ENCODE assay signal across 15 mouse cellular contexts in genomic region chr10:75696597-75697355, GRCm38 (mm10). TPM values are rescaled to one million over a fixed set of nuclear protein-coding genes. Genes with fewer than 3 reads are reported as not detected.
DNase-seq lines count a peak whose midpoint lies in the region; ATAC-seq and TF ChIP-seq lines count a peak whose summit lies in the region.
"Had no signal": no experiment of that assay in that cellular context is flagged by ENCODE, and none has a peak within 500 bp of the region (broad histone marks: within the 10 kb centered on the region; RNA-seq: fewer than 3 reads in every experiment).

No protein-coding gene starts in this region.

- no peak for ATAC-seq in forebrain, embryonic 14.5 days
- peak; percentile 30; the same call in 1 of the 2 replicates for ATAC-seq in stomach, embryonic 14.5 days (ENCODE audit: insufficient number of reproducible peaks, insufficient read depth, low FRiP score, low read depth)
- ATAC-seq in stomach, postnatal 0 days (ENCODE audit: low FRiP score, low TSS enrichment), result no peak
- ATAC-seq in liver, embryonic 12.5 days, result peak; percentile 98
- peak; percentile 94 for ATAC-seq in stomach, embryonic 15.5 days (ENCODE audit: insufficient read depth, low FRiP score, low read depth)

- WGBS in forebrain, embryonic 10.5 days, result 90% methylated on average over 7 of the region's 7 CpGs
- 90% methylated on average over 7 of the region's 7 CpGs for WGBS in forebrain, embryonic 14.5 days
- WGBS in stomach, embryonic 14.5 days, result 82% methylated on average over 7 of the region's 7 CpGs
- 86% methylated on average over 7 of the region's 7 CpGs for WGBS in stomach, postnatal 0 days
- WGBS in liver, embryonic 12.5 days (ENCODE audit: insufficient replicate concordance), result 24% methylated on average over 7 of the region's 7 CpGs
- 82% methylated on average over 7 of the region's 7 CpGs for WGBS in stomach, embryonic 15.5 days

- no peak for TF ChIP-seq EP300 in stomach, postnatal 0 days (optimal IDR thresholded peaks at IDR 0.05)

- no peaks in the 10 kb centered on the region for H3K9me3 ChIP-seq in forebrain, embryonic 10.5 days
- no peaks in the 10 kb centered on the region for H3K9me3 ChIP-seq in forebrain, embryonic 14.5 days (replicated peaks; ENCODE audit: control insufficient read depth, low read length)
- H3K9me3 ChIP-seq in stomach, embryonic 14.5 days (ENCODE audit: control insufficient read depth, low read depth, low read length), result no peaks in the 10 kb centered on the region
- H3K9me3 ChIP-seq in stomach, postnatal 0 days (ENCODE audit: control insufficient read depth, low read length), result no peaks in the 10 kb centered on the region
- H3K9me3 ChIP-seq in liver, embryonic 12.5 days (replicated peaks), result no peaks in the 10 kb centered on the region
- H3K9me3 ChIP-seq in stomach, embryonic 15.5 days, result no peaks in the 10 kb centered on the region
- H3K9me3 ChIP-seq: lung, embryonic 15.5 days; midbrain, embryonic 12.5 days had no signal

- H3K27me3 ChIP-seq in forebrain, embryonic 10.5 days (ENCODE audit: poor library complexity, severe bottlenecking), result no peaks in the 10 kb centered on the region
- no peaks in the 10 kb centered on the region for H3K27me3 ChIP-seq in forebrain, embryonic 14.5 days (replicated peaks; ENCODE audit: control insufficient read depth, insufficient read depth, low read length)
- H3K27me3 ChIP-seq in stomach, embryonic 14.5 days (ENCODE audit: control insufficient read depth, insufficient read depth, low read length), result no peaks in the 10 kb centered on the region
- H3K27me3 ChIP-seq in stomach, postnatal 0 days (ENCODE audit: control insufficient read depth, insufficient read depth, low read length), result no peaks in the 10 kb centered on the region
- H3K27me3 ChIP-seq in liver, embryonic 12.5 days (replicated peaks), result no peaks in the 10 kb centered on the region
- no peaks in the 10 kb centered on the region for H3K27me3 ChIP-seq in stomach, embryonic 15.5 days (replicated peaks)
- H3K27me3 ChIP-seq: lung, embryonic 15.5 days; midbrain, embryonic 12.5 days had no signal

- no peaks in the 10 kb centered on the region for H3K4me1 ChIP-seq in forebrain, embryonic 10.5 days
- no peaks in the 10 kb centered on the region for H3K4me1 ChIP-seq in forebrain, embryonic 14.5 days (ENCODE audit: control insufficient read depth, insufficient read depth, low read length)
- no peaks in the 10 kb centered on the region for H3K4me1 ChIP-seq in stomach, embryonic 14.5 days (ENCODE audit: control insufficient read depth, insufficient read depth, low read length)
- H3K4me1 ChIP-seq in stomach, postnatal 0 days (replicated peaks; ENCODE audit: control insufficient read depth, insufficient read depth), result no peaks in the 10 kb centered on the region
- H3K4me1 ChIP-seq in liver, embryonic 12.5 days, result peaks cover 77% of the 10 kb centered on the region
- no peaks in the 10 kb centered on the region for H3K4me1 ChIP-seq in stomach, embryonic 15.5 days
- H3K4me1 ChIP-seq: lung, embryonic 15.5 days; midbrain, embryonic 12.5 days had no signal

- no peak overlapping the region for H3K4me2 ChIP-seq in forebrain, embryonic 14.5 days (ENCODE audit: low read length)
- no peak overlapping the region for H3K4me2 ChIP-seq in stomach, embryonic 14.5 days (replicated peaks; ENCODE audit: low read depth, low read length)
- H3K4me2 ChIP-seq in stomach, postnatal 0 days (replicated peaks; ENCODE audit: low read depth), result no peak overlapping the region
- peak overlapping the region; percentile 73 for H3K4me2 ChIP-seq in liver, embryonic 12.5 days
- H3K4me2 ChIP-seq in stomach, embryonic 15.5 days, result no peak overlapping the region
- H3K4me2 ChIP-seq: lung, embryonic 15.5 days; midbrain, embryonic 12.5 days had no signal

- H3K36me3 ChIP-seq in forebrain, embryonic 10.5 days (replicated peaks), result peaks cover 92% of the 10 kb centered on the region
- peaks cover 83% of the 10 kb centered on the region for H3K36me3 ChIP-seq in forebrain, embryonic 14.5 days (ENCODE audit: control insufficient read depth, insufficient read depth, low read length)
- peaks cover 31% of the 10 kb centered on the region for H3K36me3 ChIP-seq in stomach, embryonic 14.5 days (ENCODE audit: control insufficient read depth, insufficient read depth, low read length)
- peaks cover 14% of the 10 kb centered on the region for H3K36me3 ChIP-seq in stomach, postnatal 0 days (ENCODE audit: control insufficient read depth, insufficient read depth, low read length)
- H3K36me3 ChIP-seq in liver, embryonic 12.5 days, result peaks cover 91% of the 10 kb centered on the region
- peaks cover 35% of the 10 kb centered on the region for H3K36me3 ChIP-seq in stomach, embryonic 15.5 days

- no peak for TF ChIP-seq CTCF in stomach, postnatal 0 days (IDR thresholded peaks at IDR 0.05; ENCODE audit: low read depth)

- DNase-seq in forebrain, embryonic 10.5 days (ENCODE audit: extremely low spot score, low spot score), result no peak
- DNase-seq in forebrain, embryonic 14.5 days (ENCODE audit: low spot score), result no peak
- DNase-seq in stomach, postnatal 0 days (ENCODE audit: low spot score), result no peak
- no peak for DNase-seq in layer of hippocampus, adult 8-10 months (ENCODE audit: low spot score in 2 of 2)
- no peak for DNase-seq in B cell, adult 2 months
- DNase-seq: cerebellum, postnatal 25 days; heart, adult 2 months; kidney, adult 2 months; thymus, postnatal 36 days had no signal

- H3K4me3 ChIP-seq in forebrain, embryonic 10.5 days, result no peak overlapping the region
- no peak overlapping the region for H3K4me3 ChIP-seq in forebrain, embryonic 14.5 days (ENCODE audit: low read depth, low read length)
- no peak overlapping the region for H3K4me3 ChIP-seq in stomach, embryonic 14.5 days (ENCODE audit: low read depth, low read length)
- H3K4me3 ChIP-seq in stomach, postnatal 0 days (ENCODE audit: low read depth, low read length), result no peak overlapping the region
- H3K4me3 ChIP-seq in liver, embryonic 12.5 days, result peak overlapping the region; percentile 46
- H3K4me3 ChIP-seq in stomach, embryonic 15.5 days (replicated peaks), result no peak overlapping the region
- H3K4me3 ChIP-seq: heart, adult 2 months; layer of hippocampus, adult 2 months; lung, embryonic 15.5 days; midbrain, embryonic 12.5 days had no signal

- no peak overlapping the region for H3K9ac ChIP-seq in forebrain, embryonic 14.5 days (ENCODE audit: low read length)
- H3K9ac ChIP-seq in stomach, embryonic 14.5 days (replicated peaks; ENCODE audit: low read depth, low read length), result no peak overlapping the region
- no peak overlapping the region for H3K9ac ChIP-seq in stomach, postnatal 0 days (ENCODE audit: low read length)
- peak overlapping the region; percentile 75 for H3K9ac ChIP-seq in liver, embryonic 12.5 days
- no peak overlapping the region for H3K9ac ChIP-seq in stomach, embryonic 15.5 days
- H3K9ac ChIP-seq: lung, embryonic 15.5 days; midbrain, embryonic 12.5 days had no signal

- peak overlapping the region; percentile 40; the same call in 1 of the 2 replicates for H3K27ac ChIP-seq in forebrain, embryonic 10.5 days
- no peak overlapping the region for H3K27ac ChIP-seq in forebrain, embryonic 14.5 days (ENCODE audit: low read depth, low read length)
- H3K27ac ChIP-seq in stomach, embryonic 14.5 days (ENCODE audit: low read length), result no peak overlapping the region
- H3K27ac ChIP-seq in stomach, postnatal 0 days (replicated peaks), result no peak overlapping the region
- H3K27ac ChIP-seq in liver, embryonic 12.5 days, result peak overlapping the region; percentile 99
- no peak overlapping the region for H3K27ac ChIP-seq in stomach, embryonic 15.5 days
- H3K27ac ChIP-seq: heart, adult 2 months; layer of hippocampus, adult 2 months; lung, embryonic 15.5 days; midbrain, embryonic 12.5 days had no signal

RNA-seq across cellular contexts. Expression of gene Susd2, which starts 53.0 kb away (rescaled TPM):
- polyA plus RNA-seq in forebrain, embryonic 10.5 days (2016; fragmentation: Nextera tagmentation; extraction: Ambion mirVana), result 0.99 and 1.0 TPM in 2 replicates
- 1.3 TPM in 2 replicates for polyA plus RNA-seq in forebrain, embryonic 14.5 days (2014; fragmentation: Nextera tagmentation; extraction: Ambion mirVana)
- 8.3 and 10.2 TPM in 2 replicates for polyA plus RNA-seq in stomach, embryonic 14.5 days (2014; fragmentation: Nextera tagmentation; extraction: Ambion mirVana)
- polyA plus RNA-seq in stomach, postnatal 0 days (2015; fragmentation: Nextera tagmentation; extraction: Ambion mirVana), result 12.2 and 14.1 TPM in 2 replicates
- 0.69 and 1.1 TPM in 2 replicates for polyA plus RNA-seq in liver, embryonic 12.5 days (2016; fragmentation: Nextera tagmentation; extraction: Ambion mirVana)
- polyA plus RNA-seq in stomach, embryonic 15.5 days (2015; fragmentation: Nextera tagmentation; extraction: Ambion mirVana), result 11.7 and 11.8 TPM in 2 replicates
- 1 to 10 TPM; 2.5 to 3.8 (median 3.0) TPM for total RNA-seq in layer of hippocampus, adult 8-10 months (2022)

Comparison
In these comparisons a context has a peak if more than half of its experiments do, and no peak if none do; other contexts are left out.
1. H3K27ac ChIP-seq: peak in forebrain, embryonic 10.5 days (single experiment) and liver, embryonic 12.5 days (single experiment); none in forebrain, embryonic 14.5 days (single experiment), stomach, embryonic 14.5 days (single experiment), stomach, postnatal 0 days (single experiment) and stomach, embryonic 15.5 days (single experiment).
2. ATAC-seq: peak in stomach, embryonic 14.5 days (single experiment), liver, embryonic 12.5 days (single experiment) and stomach, embryonic 15.5 days (single experiment); none in forebrain, embryonic 14.5 days (single experiment) and stomach, postnatal 0 days (single experiment).